Mouse (Mus musculus): Measurements from ENCODE around the gene Mgarp.

GRCm38 (mm10) chr3:51365517-51365882, 31.0 kb downstream of the Mgarp start:
- no peak for TF ChIP-seq TAL1 (conservative IDR thresholded peaks at IDR 0.05; ENCODE audit: low read depth, low read length)
- TF ChIP-seq GATA1 (IDR thresholded peaks at IDR 0.05; ENCODE audit: borderline replicate concordance, low read length), result no peak
- TF ChIP-seq CTCF (IDR thresholded peaks at IDR 0.05; ENCODE audit: low read depth, low read length), result no peak
- TF ChIP-seq GATA2 (IDR thresholded peaks at IDR 0.05; ENCODE audit: borderline replicate concordance, low read depth, low read length), result no peak

Measured in G1E (cell line).